Mouse (Mus musculus) left cerebral cortex, adult 9 months (tissue): ENCODE measurements around the gene Fam167b.
"Not testable (repeated sequence)": the region's sequence is repeated elsewhere in the genome, so short reads cannot be mapped to it uniquely, and the experiment has no call there.

Source experiments
- DNase-seq, 2 experiments: peaks; one replicate each; pipeline ENCODE4 v3.0.0; 2022; ENCODE audit warnings: low spot score in 2 of 2

Gene Fam167b

DNA sequence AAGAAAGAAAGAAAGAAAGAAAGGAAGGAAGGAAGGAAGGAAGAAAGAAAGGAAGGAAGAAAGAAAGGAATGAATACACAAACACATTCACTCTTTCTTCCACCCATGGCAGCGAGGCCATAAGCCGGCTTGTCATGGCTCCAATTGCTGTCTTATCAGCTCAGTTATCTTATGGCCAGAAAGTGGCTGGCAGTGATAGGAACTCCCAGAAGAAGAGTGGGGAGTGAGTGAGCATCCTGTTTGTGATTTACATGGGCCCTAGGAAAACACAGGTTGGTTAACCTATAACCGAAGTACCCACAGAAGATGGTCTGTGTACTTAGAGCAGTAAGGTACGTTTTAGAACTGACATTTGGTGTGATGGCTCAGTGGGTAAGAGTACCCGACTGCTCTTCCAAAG, 17.2 kb downstream of the Fam167b start:
- no peak for DNase-seq

- no peak for DNase-seq
Observed at GRCm38 (mm10) chr4:129558321-129558955, 19.9 kb downstream of the Fam167b start.

- no peak for DNase-seq
Observed at GRCm38 (mm10) chr4:129557256-129557808, 21.0 kb downstream of the Fam167b start.

- peak; percentile 37 to 77 for DNase-seq
Observed at GRCm38 (mm10) chr4:129556532-129557223, 21.7 kb downstream of the Fam167b start.

DNA sequence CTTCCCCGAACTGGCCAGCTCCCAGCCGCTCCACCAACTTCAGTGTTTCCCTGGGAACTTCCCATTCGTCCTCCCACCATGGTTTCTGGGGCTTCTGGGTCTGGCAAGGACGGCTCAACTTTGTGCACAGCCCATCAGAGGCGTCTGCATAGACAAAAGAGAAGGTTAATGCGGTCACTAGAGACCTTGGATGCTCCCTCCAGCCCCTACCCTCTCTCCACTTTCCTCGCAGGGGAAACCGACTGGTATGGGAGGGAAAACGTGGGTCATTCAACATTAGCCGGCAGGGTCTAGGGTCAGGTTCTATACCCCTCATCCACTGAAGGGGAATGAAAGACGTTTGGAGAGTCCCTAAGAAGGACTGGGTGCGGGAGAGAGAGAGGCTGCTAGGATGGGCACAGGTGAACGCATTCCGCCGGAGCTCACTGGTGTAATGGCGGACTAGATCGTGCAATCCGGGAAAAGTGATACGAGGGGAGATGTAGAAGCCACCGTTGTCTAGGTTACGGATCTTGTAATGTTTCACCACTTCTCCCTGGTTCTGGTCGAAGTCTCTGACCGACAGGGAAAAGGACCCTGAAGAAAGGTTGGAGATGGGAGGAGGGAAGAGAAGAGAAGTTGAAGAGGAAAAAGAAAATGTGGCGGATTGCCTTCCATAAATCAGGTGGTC, 22.4 kb downstream of the Fam167b start:
- peak in 1 of 2 experiments; percentile 12 for DNase-seq

DNA sequence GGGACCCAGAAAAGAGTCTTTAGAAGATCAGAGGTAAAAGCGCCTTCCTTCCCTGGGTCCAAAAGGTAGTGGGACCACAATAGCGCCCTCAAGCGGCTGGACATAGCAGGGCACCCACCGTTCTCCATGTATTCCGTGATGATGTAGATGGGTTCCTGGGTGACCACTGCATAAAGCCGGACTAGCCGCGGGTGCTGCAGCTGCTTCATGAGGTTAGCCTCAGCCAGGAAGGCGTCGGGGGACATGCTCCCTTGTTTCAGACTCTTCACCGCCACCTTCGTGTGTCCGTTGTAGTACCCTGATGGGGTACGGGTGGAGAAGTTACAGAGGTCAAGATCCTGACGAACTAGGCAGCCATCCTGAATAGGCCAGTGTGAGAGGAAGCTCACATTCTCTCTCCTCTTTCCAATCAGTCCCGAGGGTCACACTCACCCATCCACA, 22.9 kb downstream of the Fam167b start:
- DNase-seq: peak in 1 of 2 experiments; percentile 49

DNA sequence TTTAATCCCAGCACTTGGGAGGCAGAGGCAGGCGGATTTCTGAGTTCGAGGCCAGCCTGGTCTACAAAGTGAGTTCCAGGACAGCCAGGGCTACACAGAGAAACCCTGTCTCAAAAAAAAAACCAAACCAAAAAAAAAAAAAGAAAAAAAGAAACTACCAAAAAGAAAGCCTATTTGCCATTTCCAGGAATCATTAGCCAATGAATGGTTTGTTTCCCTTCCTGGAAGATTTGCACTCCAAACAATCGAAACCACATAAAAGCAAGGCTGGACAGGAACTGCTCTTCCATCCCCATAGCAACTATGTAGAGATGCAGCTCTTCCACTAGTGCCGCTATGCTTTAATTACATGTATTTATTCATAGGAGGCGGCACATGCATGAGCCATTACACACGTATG, 23.8 kb downstream of the Fam167b start:
- not testable (repeated sequence) for DNase-seq

GRCm38 (mm10) chr4:129550295-129550694, 28.1 kb downstream of the Fam167b start:
- DNase-seq: no peak

GRCm38 (mm10) chr4:129549306-129549705, 29.0 kb downstream of the Fam167b start:
- DNase-seq: peak in 1 of 2 experiments; percentile 14

- not testable (repeated sequence) for DNase-seq
Observed at GRCm38 (mm10) chr4:129547631-129548030, 30.7 kb downstream of the Fam167b start.

DNA sequence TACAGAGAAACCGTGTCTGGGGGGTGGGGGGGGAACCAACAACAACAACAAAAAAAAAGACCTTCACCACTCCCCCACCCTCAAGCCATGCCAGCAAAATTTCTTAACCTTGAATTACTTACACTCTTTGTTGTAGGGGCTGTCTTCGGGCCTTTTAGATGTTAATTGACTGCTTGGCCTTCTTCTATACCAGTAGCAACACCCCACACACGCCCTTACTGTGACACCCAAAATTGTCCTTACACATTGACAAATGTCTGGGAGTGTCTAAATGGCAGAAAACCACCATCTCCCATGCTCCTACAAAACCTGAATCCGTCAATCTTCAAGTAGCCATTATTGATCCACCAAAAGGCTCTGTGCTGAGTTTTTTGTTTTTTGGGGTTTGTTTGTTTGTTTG, 34.2 kb downstream of the Fam167b start:
- DNase-seq: no peak

GRCm38 (mm10) chr4:129542592-129543141, 35.7 kb downstream of the Fam167b start, which contains the start of gene Hdac1:
TSS of gene Hdac1 (minus strand) at chr4:129542713.
- peak; percentile 90 to 95 for DNase-seq

- DNase-seq: peak in 1 of 2 experiments; percentile 9
Observed at GRCm38 (mm10) chr4:129541868-129542591, 36.3 kb downstream of the Fam167b start.

DNA sequence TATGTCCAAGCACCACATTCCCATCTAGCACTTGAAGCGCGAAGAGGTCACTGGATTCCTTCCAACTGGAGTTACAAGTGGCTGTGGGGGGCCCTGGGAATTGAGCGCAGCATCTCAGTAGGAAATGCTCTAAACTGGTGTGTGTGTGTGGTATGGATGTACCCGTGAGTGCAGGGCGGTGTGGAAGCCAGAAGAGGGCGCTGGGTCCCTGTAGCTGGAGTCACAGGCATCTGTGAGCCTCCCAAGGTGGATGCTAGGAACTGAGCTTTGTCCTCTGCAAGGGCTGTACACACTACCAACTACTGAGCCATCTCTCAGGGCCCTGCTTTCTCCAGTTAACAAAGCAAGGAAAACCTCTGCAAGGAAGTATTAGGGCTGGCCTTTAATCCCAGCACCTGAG, 38.3 kb downstream of the Fam167b start:
- DNase-seq: no peak

DNA sequence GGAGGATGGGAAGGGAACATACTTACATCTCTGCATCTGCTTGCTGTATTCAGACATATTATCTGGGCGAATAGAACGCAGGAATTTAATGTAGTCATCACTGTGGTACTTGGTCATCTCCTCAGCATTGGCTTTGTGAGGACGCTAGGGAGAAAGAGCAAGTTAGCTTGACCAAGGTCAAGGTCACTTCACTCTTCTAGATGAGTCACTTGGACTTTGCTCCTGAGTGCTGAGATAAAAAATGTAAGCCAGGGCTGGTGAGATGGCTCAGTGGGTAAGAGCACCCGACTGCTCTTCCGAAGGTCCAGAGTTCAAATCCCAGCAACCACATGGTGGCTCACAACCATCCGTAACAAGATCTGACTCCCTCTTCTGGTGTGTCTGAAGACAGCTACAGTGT, 49.4 kb downstream of the Fam167b start:
- not testable (repeated sequence) for DNase-seq
